Comparison of ENCODE assay signal across 8 mouse cellular contexts in the genomic region with DNA sequence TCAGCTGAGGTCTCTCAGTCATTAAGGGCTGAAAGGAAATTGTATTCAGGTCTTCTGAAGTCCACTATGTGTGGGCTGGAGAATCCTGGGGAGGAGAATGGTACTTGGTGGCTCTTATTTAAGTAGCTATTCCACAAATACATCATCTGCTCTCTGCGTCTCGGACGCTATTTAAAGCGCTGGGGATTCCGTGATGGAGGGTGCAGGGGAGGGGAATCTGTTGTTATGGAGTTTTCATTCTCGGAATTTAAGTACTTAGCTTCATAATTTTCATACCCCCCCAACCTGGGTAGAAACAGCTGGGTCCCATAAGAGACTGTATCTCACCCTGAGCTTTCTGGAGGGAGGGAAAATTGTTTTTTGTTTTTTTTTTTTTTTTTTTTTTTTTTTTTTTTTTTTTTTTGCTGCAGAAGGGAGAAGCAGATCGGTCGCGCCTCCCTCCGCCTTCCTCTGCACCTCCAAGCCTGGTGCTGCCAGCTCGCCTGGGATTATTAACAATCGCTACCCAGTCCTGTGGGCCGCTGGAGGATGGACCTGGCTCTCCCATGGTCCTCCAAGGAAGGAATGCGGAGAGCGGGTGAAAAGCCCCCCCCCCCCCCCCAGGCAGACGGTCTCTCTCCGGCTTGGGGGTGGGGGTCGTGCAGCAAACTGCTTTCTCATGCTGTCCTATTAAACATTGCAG. TPM values are rescaled to one million over a fixed set of nuclear protein-coding genes. Genes with fewer than 3 reads are reported as not detected.
DNase-seq lines count a peak whose midpoint lies in the region; ATAC-seq and TF ChIP-seq lines count a peak whose summit lies in the region.

A gene (plus strand): TSS at position 196 of the 682 bp plus-strand sequence.

- H3K4me3 ChIP-seq in layer of hippocampus, adult 2 months: peak within 1 kb of the TSS; percentile 80
- H3K4me3 ChIP-seq in embryonic facial prominence, embryonic 10.5 days: peak within 1 kb of the TSS; percentile 66
- peak within 1 kb of the TSS; percentile 43 for H3K4me3 ChIP-seq in hindbrain, embryonic 12.5 days
- 0 out of 2 replicates have a peak within 1 kb of the TSS, but pooled peaks have one; percentile 8 for H3K4me3 ChIP-seq in liver, embryonic 15.5 days (replicated peaks)

- peak in 1 of 2 experiments; percentile 27 for DNase-seq in layer of hippocampus, adult 2 months (ENCODE audit: low spot score in 2 of 2)
- no peak for DNase-seq in layer of hippocampus, adult 9-10 months (ENCODE audit: low spot score)
- DNase-seq in embryonic facial prominence, embryonic 10.5 days (ENCODE audit: low spot score): no peak
- DNase-seq in urinary bladder, postnatal 36 days (ENCODE audit: low spot score in 2 of 2): no peak
- DNase-seq in lung, postnatal 10 days: no peak
- no peak for DNase-seq in yolk sac, embryonic 10.5 days (ENCODE audit: low spot score)

- no peaks in the 10 kb centered on the region for H3K9me3 ChIP-seq in embryonic facial prominence, embryonic 10.5 days
- H3K9me3 ChIP-seq in hindbrain, embryonic 12.5 days (replicated peaks): no peaks in the 10 kb centered on the region
- H3K9me3 ChIP-seq in liver, embryonic 15.5 days (replicated peaks): no peaks in the 10 kb centered on the region

- peak; percentile 86 for ATAC-seq in hindbrain, embryonic 12.5 days (ENCODE audit: low FRiP score)
- ATAC-seq in liver, embryonic 15.5 days (ENCODE audit: insufficient read depth): no peak

- H3K9ac ChIP-seq in hindbrain, embryonic 12.5 days: peak within 1 kb of the TSS; percentile 65
- no peak within 1 kb of the TSS for H3K9ac ChIP-seq in liver, embryonic 15.5 days

- no peak for TF ChIP-seq CTCF in layer of hippocampus, adult 2 months (conservative IDR thresholded peaks at IDR 0.05)

- peak within 1 kb of the TSS; percentile 76 for H3K4me2 ChIP-seq in hindbrain, embryonic 12.5 days (replicated peaks)
- H3K4me2 ChIP-seq in liver, embryonic 15.5 days: peak within 1 kb of the TSS; percentile 30; the same call in 1 of the 2 replicates

- H3K27me3 ChIP-seq in embryonic facial prominence, embryonic 10.5 days (replicated peaks; ENCODE audit: low read depth, poor library complexity, severe bottlenecking): peaks cover 79% of the 10 kb centered on the region
- H3K27me3 ChIP-seq in hindbrain, embryonic 12.5 days: peaks cover 47% of the 10 kb centered on the region
- peaks cover 88% of the 10 kb centered on the region for H3K27me3 ChIP-seq in liver, embryonic 15.5 days

- 5% methylated on average over 18 of the region's 18 CpGs for WGBS in embryonic facial prominence, embryonic 10.5 days
- WGBS in hindbrain, embryonic 12.5 days: under 1% methylated on average over 17 of the region's 18 CpGs
- WGBS in liver, embryonic 15.5 days (ENCODE audit: insufficient replicate concordance): 7% methylated on average over 18 of the region's 18 CpGs

- H3K36me3 ChIP-seq in embryonic facial prominence, embryonic 10.5 days (replicated peaks): no peaks in the 10 kb centered on the region
- no peaks in the 10 kb centered on the region for H3K36me3 ChIP-seq in hindbrain, embryonic 12.5 days
- no peaks in the 10 kb centered on the region for H3K36me3 ChIP-seq in liver, embryonic 15.5 days (replicated peaks)

- peak within 1 kb of the TSS; percentile 93 for H3K27ac ChIP-seq in layer of hippocampus, adult 2 months
- H3K27ac ChIP-seq in embryonic facial prominence, embryonic 10.5 days (replicated peaks): peak within 1 kb of the TSS; percentile 73
- H3K27ac ChIP-seq in hindbrain, embryonic 12.5 days: peak within 1 kb of the TSS; percentile 94
- H3K27ac ChIP-seq in liver, embryonic 15.5 days (replicated peaks): no peak within 1 kb of the TSS

- peaks cover 28% of the 10 kb centered on the region for H3K4me1 ChIP-seq in embryonic facial prominence, embryonic 10.5 days
- H3K4me1 ChIP-seq in hindbrain, embryonic 12.5 days: peaks cover 36% of the 10 kb centered on the region
- H3K4me1 ChIP-seq in liver, embryonic 15.5 days (replicated peaks): 0 out of 2 replicates have a peak, but pooled peaks cover 3% of the 10 kb centered on the region

RNA-seq across cellular contexts. Expression of the gene that starts here (rescaled TPM):
- 10 to 100 TPM; 10.6 to 10.9 TPM for total RNA-seq in layer of hippocampus, adult 2 months (2021)
- 2.1 and 2.5 TPM in 2 replicates for polyA plus RNA-seq in embryonic facial prominence, embryonic 10.5 days (2016; fragmentation: Nextera tagmentation; extraction: Ambion mirVana)
- 24.7 and 26.7 TPM in 2 replicates for polyA plus RNA-seq in hindbrain, embryonic 12.5 days (2016; fragmentation: Nextera tagmentation; extraction: Ambion mirVana)
- 0.06 TPM in 1 of 2 replicates, not detected in the other for polyA plus RNA-seq in liver, embryonic 15.5 days (2015; fragmentation: Nextera tagmentation; extraction: Ambion mirVana)

Comparison
In these comparisons a context has a peak if more than half of its experiments do, and no peak if none do; other contexts are left out.
1. H3K4me3 ChIP-seq: peak in every context shown above with its lines; median percentile 80 in layer of hippocampus, adult 2 months; 66 in embryonic facial prominence, embryonic 10.5 days; 43 in hindbrain, embryonic 12.5 days; 8 in liver, embryonic 15.5 days.